Mouse (Mus musculus) lung, adult 2 months (tissue): ENCODE results near the gene Kif1a.

Source experiments
- CTCF ChIP-seq: fragments of 200-500 bp; IDR thresholded peaks from 2 replicates; pipeline ENCODE4 v1.5.1; 2011; ENCODE audit warnings: mild to moderate bottlenecking, low read length, control low read depth; ENCODE audit not compliant: insufficient read depth
- POLR2A ChIP-seq: fragments of 200-500 bp; IDR thresholded peaks from 2 replicates; pipeline ENCODE4 v1.6.1; 2011; ENCODE audit warnings: low read depth, mild to moderate bottlenecking, control low read depth, low read length, borderline replicate concordance; ENCODE audit errors: extremely low read depth

- TF ChIP-seq CTCF = no peak
- TF ChIP-seq POLR2A = no peak
Measured at GRCm38 (mm10) chr1:92978645-92979044, 123.1 kb downstream of the Kif1a start.
